Mouse (Mus musculus): Measurements from ENCODE around the gene Thop1. TPM values are rescaled to one million over a fixed set of nuclear protein-coding genes. Genes with fewer than 3 reads are reported as not detected.
A peak's percentile ranks its signal among the peaks of the same experiment; 100 is the strongest.

Gene Thop1
- 30.7 and 35.7 TPM in 2 replicates for polyA plus RNA-seq (2012; rRNA removed)

GRCm38 (mm10) chr10:81069836-81070235 lies at the start of gene Thop1:
TSS of gene Thop1 (plus strand) at chr10:81070035.
- peak; percentile 59; the same call in 1 of the 2 replicates for TF ChIP-seq POLR2A (IDR thresholded peaks at IDR 0.05; ENCODE audit: control insufficient read depth, extremely low read depth, insufficient read depth, low read length, poor library complexity)
- TF ChIP-seq CTCF (IDR thresholded peaks at IDR 0.05; ENCODE audit: borderline replicate concordance, control insufficient read depth, extremely low read depth, insufficient read depth, low read length, poor library complexity) = peak; percentile 34; the same call in 1 of the 2 replicates
- under 1% methylated on average over 35 of the region's 35 CpGs for WGBS
- Histone ChIP-seq H3K27me3 (ENCODE audit: control insufficient read depth, insufficient read depth, low read length) (no peaks in the 10 kb centered on the region), H3K4me3 (ENCODE audit: control insufficient read depth, insufficient read depth, low read length) (peak within 1 kb of the TSS; percentile 41), H3K36me3 (ENCODE audit: control insufficient read depth, insufficient read depth, low read length) (no peaks in the 10 kb centered on the region), H3K27ac (ENCODE audit: control insufficient read depth, insufficient read depth, low read length) (no peak within 1 kb of the TSS), H3K4me1 (replicated peaks; ENCODE audit: control insufficient read depth, insufficient read depth, low read length) (peaks cover 8% of the 10 kb centered on the region; the same call in 1 of the 2 replicates)
- peak; percentile 97 for DNase-seq

GRCm38 (mm10) chr10:81020207-81020606 lies 49.6 kb upstream of the Thop1 start:
- Histone ChIP-seq H3K27me3 (ENCODE audit: control insufficient read depth, insufficient read depth, low read length) (peaks cover 5% of the 10 kb centered on the region; the same call in 1 of the 2 replicates), H3K4me3 (ENCODE audit: control insufficient read depth, insufficient read depth, low read length) (no peak overlapping the region), H3K4me1 (replicated peaks; ENCODE audit: control insufficient read depth, insufficient read depth, low read length) (no peaks in the 10 kb centered on the region), H3K36me3 (ENCODE audit: control insufficient read depth, insufficient read depth, low read length) (no peaks in the 10 kb centered on the region), H3K27ac (ENCODE audit: control insufficient read depth, insufficient read depth, low read length) (no peak overlapping the region)
- TF ChIP-seq CTCF (IDR thresholded peaks at IDR 0.05; ENCODE audit: borderline replicate concordance, control insufficient read depth, extremely low read depth, insufficient read depth, low read length, poor library complexity) = no peak
- no peak for TF ChIP-seq POLR2A (IDR thresholded peaks at IDR 0.05; ENCODE audit: control insufficient read depth, extremely low read depth, insufficient read depth, low read length, poor library complexity)
- no peak for DNase-seq
- WGBS = 82% methylated on average over 2 of the region's 2 CpGs

- Histone ChIP-seq H3K27ac (ENCODE audit: control insufficient read depth, insufficient read depth, low read length) (no peak overlapping the region), H3K4me3 (ENCODE audit: control insufficient read depth, insufficient read depth, low read length) (no peak overlapping the region), H3K36me3 (ENCODE audit: control insufficient read depth, insufficient read depth, low read length) (no peaks in the 10 kb centered on the region), H3K27me3 (ENCODE audit: control insufficient read depth, insufficient read depth, low read length) (peaks cover 5% of the 10 kb centered on the region; the same call in 1 of the 2 replicates), H3K4me1 (replicated peaks; ENCODE audit: control insufficient read depth, insufficient read depth, low read length) (no peaks in the 10 kb centered on the region)
- no peak for DNase-seq
- no peak for TF ChIP-seq POLR2A (IDR thresholded peaks at IDR 0.05; ENCODE audit: control insufficient read depth, extremely low read depth, insufficient read depth, low read length, poor library complexity)
- TF ChIP-seq CTCF (IDR thresholded peaks at IDR 0.05; ENCODE audit: borderline replicate concordance, control insufficient read depth, extremely low read depth, insufficient read depth, low read length, poor library complexity) = no peak
- WGBS = 8% methylated on average over 26 of the region's 26 CpGs
These were observed 48.2 kb upstream of the Thop1 start for GRCm38 (mm10) chr10:81021547-81022110.

GRCm38 (mm10) chr10:81022744-81023143 lies 47.1 kb upstream of the Thop1 start:
- no peak for DNase-seq
- Histone ChIP-seq H3K4me3 (ENCODE audit: control insufficient read depth, insufficient read depth, low read length) (no peak overlapping the region), H3K36me3 (ENCODE audit: control insufficient read depth, insufficient read depth, low read length) (no peaks in the 10 kb centered on the region), H3K27ac (ENCODE audit: control insufficient read depth, insufficient read depth, low read length) (no peak overlapping the region), H3K27me3 (ENCODE audit: control insufficient read depth, insufficient read depth, low read length) (peaks cover 5% of the 10 kb centered on the region; the same call in 1 of the 2 replicates), H3K4me1 (replicated peaks; ENCODE audit: control insufficient read depth, insufficient read depth, low read length) (no peaks in the 10 kb centered on the region)
- TF ChIP-seq POLR2A (IDR thresholded peaks at IDR 0.05; ENCODE audit: control insufficient read depth, extremely low read depth, insufficient read depth, low read length, poor library complexity) = no peak
- TF ChIP-seq CTCF (IDR thresholded peaks at IDR 0.05; ENCODE audit: borderline replicate concordance, control insufficient read depth, extremely low read depth, insufficient read depth, low read length, poor library complexity) = no peak
- WGBS = 72% methylated on average over 8 of the region's 8 CpGs

GRCm38 (mm10) chr10:81024346-81024937 lies 45.4 kb upstream of the Thop1 start:
- Histone ChIP-seq H3K36me3 (ENCODE audit: control insufficient read depth, insufficient read depth, low read length) (no peaks in the 10 kb centered on the region), H3K27me3 (ENCODE audit: control insufficient read depth, insufficient read depth, low read length) (peaks cover 5% of the 10 kb centered on the region; the same call in 1 of the 2 replicates), H3K27ac (ENCODE audit: control insufficient read depth, insufficient read depth, low read length) (no peak overlapping the region), H3K4me3 (ENCODE audit: control insufficient read depth, insufficient read depth, low read length) (no peak overlapping the region), H3K4me1 (replicated peaks; ENCODE audit: control insufficient read depth, insufficient read depth, low read length) (no peaks in the 10 kb centered on the region)
- 83% methylated on average over 5 of the region's 5 CpGs for WGBS
- TF ChIP-seq POLR2A (IDR thresholded peaks at IDR 0.05; ENCODE audit: control insufficient read depth, extremely low read depth, insufficient read depth, low read length, poor library complexity) = no peak
- no peak for TF ChIP-seq CTCF (IDR thresholded peaks at IDR 0.05; ENCODE audit: borderline replicate concordance, control insufficient read depth, extremely low read depth, insufficient read depth, low read length, poor library complexity)
- DNase-seq = no peak

- Histone ChIP-seq H3K4me3 (ENCODE audit: control insufficient read depth, insufficient read depth, low read length) (no peak overlapping the region), H3K36me3 (ENCODE audit: control insufficient read depth, insufficient read depth, low read length) (no peaks in the 10 kb centered on the region), H3K4me1 (replicated peaks; ENCODE audit: control insufficient read depth, insufficient read depth, low read length) (no peaks in the 10 kb centered on the region), H3K27ac (ENCODE audit: control insufficient read depth, insufficient read depth, low read length) (no peak overlapping the region), H3K27me3 (ENCODE audit: control insufficient read depth, insufficient read depth, low read length) (peaks cover 5% of the 10 kb centered on the region; the same call in 1 of the 2 replicates)
- DNase-seq = no peak
- 4% methylated on average over 43 of the region's 43 CpGs for WGBS
- TF ChIP-seq CTCF (IDR thresholded peaks at IDR 0.05; ENCODE audit: borderline replicate concordance, control insufficient read depth, extremely low read depth, insufficient read depth, low read length, poor library complexity) (no peak), POLR2A (IDR thresholded peaks at IDR 0.05; ENCODE audit: control insufficient read depth, extremely low read depth, insufficient read depth, low read length, poor library complexity) (no peak)
These were observed 44.7 kb upstream of the Thop1 start for GRCm38 (mm10) chr10:81025047-81025621.

Data from thymus, adult 2 months (tissue).